Mouse (Mus musculus): ENCODE data around the gene Akt1.

The Akt1 gene

DNA sequence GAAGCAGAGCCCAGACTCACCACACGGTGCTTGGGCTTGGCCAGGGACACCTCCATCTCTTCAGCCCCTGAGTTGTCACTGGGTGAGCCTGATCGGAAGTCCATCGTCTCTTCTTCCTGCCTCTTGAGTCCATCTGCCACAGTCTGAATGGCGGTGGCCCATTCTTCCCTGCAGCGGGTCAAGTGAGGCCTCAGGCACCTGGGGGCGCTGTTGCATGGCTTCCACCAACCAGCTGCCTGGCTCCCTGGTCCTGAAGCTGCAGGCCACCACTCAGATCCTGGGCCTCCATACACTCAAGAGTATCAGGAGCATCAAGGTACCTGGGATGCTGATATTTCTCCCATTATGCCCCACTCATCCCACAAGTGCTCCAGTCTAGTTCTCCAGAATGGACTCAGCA, 15.6 kb downstream of the Akt1 start:
- DNase-seq, result peak; percentile 48

GRCm38 (mm10) chr12:112658619-112659018, 16.1 kb downstream of the Akt1 start:
- no peak for DNase-seq

DNA sequence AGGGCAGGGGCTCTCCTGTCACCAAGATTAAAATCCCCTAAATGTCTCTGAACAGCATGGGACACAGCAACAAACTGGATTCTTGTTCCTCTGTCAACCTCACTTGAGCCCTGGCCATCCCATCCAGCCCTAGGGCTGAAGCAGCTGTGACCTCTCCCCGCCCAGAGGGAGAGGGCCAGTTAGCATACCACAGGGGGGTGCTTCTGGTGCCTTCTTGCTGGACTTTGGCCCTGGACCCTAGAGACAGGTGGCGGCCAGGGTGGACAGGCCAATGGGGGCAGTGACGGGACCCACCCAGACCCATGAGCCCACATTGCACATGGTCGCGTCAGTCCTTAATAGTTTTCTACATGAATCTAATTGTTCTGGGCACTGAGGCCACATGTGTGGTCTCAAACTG, 20.6 kb downstream of the Akt1 start:
- no peak for DNase-seq

DNA sequence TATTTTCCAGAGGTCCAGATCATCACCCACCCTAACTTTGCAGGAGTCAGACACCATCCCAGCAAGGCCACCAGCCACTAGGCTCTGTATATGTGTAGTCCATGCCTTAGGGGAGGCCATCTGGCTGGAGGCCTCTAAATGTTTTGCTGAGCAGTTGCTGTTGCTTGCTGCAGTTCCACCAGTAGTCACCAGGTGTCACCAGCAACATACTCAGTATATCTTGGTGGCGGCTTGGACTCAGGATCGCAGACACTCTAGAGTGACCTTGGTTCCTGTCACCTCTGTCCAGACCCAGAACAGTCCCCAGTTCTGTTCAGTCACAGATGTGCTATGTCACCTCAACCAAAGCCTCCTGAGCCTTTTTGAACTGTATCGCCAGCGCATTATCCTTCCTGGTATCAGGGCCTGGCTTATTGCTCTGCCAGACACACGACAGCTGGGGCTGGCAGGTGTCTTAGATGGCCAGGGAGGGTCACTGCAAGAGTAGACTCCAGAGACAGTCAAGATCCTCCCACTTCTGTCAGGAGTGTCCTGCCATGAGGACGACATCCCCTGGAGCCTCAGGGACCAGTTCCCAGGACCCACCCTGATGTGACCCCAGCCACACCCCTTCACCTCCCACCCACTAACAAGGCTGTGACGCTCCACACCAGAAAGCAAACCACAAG, 21.4 kb downstream of the Akt1 start:
- DNase-seq, result peak; percentile 75

DNA sequence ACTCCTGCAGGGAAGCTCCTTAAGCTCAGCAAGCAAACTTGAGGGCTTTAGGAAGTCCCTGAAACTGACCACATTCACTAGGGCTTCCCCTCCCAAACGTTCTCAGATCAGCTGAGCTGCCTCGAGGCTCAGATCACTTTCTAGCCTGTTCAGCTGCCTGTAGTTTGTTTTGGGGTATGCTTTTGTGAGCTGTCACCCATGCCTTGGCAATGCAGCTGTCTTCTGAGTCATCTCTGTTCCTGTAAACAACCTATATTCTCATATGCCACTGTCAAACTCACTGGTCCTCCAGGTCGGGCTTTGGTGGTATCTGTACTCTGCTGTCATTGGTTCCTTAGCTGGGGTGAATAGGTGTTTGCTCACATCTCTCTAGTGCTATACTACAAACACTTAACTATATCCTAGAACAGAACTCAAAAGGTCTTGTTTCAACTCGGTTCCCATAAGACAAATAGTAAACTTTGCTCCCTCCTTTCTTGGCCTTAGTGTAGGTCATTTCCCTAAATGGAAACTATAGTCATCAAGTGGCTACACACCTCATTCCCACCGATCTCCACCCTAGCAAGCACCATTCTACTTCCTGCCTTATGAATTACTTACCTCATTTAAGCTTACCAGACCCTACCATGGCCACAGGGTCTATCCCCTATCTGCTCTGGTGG, 22.8 kb downstream of the Akt1 start:
- DNase-seq, result no peak

DNA sequence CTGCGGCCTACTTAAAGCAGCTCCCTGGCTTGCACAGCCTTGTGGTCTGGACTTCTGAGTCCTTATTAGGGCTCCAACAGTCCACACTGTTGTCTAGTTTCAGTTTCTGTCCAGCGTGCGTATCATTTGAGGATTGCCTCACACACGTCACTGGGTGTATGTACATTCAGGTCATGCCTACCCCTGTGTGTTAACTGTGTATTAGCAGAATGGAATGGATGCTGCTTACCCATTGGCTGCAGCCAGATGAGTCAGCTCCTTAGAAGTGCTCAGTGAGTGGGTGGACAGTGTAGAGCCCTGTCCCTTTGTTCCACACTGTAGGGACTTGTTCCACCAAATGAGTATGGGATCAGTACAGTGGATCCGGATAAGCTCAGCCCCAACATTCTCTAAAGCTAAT, 26.6 kb downstream of the Akt1 start:
- no peak for DNase-seq

- DNase-seq, result no peak
Observed at GRCm38 (mm10) chr12:112646139-112646538, 28.5 kb downstream of the Akt1 start.

DNA sequence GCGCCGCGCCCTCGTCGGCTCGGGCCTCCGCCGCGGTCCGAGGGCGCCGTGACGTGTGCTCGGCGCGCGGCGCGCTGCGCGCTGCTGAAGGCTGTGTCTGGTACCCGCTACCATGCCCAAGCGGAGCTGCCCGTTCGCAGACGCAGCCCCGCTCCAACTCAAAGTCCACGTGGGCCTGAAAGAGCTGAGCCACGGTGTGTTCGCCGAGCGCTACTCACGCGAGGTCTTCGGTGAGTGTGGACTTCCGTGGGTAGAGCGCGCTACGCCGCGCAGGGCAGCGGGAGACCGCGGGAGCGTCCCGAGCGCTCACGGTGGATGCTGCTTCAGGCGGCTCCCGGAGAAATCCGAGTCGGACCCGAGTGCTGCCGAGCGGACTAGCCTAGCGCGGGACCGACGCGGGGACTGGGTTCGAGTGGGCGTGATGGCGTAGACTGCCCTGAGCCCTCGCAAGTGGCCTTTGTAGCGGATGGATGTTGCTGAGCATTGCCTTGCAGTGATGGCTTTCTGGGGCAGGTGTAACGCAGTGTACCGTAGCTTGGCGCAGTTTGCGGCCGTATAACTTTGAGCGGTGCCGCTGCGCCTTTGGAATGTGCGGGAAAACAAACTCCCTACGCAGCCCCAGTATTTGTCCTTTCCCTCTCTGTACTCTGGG, 29.7 kb downstream of the Akt1 start:
- no peak for DNase-seq

DNA sequence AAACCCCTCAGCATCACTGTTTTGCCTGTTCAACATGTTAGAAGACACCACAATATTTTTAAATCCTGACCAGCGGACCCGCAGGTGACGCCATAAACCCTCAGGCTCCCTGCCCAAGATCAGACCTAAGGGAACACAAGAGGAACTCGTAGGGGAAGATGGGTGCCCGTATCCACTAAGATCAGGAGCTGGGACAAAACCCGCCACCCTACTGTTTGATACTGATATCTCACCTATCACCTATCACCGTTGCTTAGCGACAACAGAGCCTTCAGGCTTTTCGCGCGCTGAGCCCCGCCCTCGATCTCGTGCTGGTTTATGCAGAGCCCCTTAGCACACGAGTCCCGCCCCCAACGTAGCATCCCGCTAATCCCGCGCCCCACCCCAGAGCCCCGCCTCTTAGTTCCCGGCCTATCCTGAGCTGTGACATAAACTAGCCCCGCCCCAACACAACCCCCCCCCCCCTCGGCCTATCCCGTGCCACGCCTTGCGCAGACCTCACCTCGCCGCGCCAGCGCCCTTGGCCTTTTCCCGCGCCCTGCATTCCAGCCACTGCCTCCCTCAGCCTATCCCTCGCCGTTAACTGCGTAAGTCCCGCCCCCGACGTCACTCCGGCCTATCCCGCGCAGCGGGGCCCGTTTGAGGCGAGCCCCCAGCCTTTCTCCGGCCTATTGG, 30.4 kb downstream of the Akt1 start, which contains the start of gene Siva1:
Gene Siva1, plus strand, starts transcription at position 500 of the 675 bp plus-strand sequence.
- DNase-seq, result peak; percentile 96

- no peak for DNase-seq
Observed at GRCm38 (mm10) chr12:112643126-112643525, 31.6 kb downstream of the Akt1 start.

DNA sequence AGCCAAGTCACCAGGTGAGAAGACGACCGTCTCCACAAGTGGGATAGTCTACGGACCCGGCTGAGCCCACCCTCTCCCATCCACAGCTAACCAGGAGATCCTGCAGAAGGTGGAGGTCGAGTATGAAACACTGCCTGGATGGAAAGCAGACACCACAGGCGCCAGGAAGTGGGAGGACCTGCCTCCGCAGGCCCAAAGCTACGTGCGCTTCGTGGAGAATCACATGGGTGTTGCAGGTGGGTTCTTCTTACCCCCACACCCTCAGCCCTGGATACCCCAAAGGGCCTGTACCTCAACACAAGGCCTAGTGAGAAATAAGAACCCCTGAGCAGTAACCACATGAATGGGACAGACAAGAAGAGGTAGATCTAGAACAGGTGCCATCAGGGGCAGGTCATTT, 35.2 kb downstream of the Akt1 start:
- DNase-seq, result no peak

DNA sequence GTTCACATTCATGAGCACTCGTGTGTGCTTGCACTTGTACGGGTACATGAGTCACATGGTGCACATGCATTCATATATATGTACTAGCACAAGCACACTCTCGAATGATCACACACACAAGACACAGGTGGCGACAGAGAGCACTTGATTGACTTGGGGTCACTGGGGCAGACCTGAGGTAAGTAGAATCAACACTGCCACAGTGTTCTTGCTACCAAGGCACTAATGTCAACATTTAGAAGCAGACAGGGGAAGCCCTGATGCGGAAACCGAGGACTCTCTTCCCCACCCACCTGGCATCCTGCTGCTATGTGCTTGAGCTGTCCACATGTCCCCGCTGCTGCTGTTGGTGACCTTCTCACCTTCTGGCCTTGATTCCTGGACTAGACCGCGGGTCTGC, 41.0 kb downstream of the Akt1 start:
- DNase-seq, result no peak

- no peak for DNase-seq
Observed at GRCm38 (mm10) chr12:112632907-112633306, 41.8 kb downstream of the Akt1 start.

DNA sequence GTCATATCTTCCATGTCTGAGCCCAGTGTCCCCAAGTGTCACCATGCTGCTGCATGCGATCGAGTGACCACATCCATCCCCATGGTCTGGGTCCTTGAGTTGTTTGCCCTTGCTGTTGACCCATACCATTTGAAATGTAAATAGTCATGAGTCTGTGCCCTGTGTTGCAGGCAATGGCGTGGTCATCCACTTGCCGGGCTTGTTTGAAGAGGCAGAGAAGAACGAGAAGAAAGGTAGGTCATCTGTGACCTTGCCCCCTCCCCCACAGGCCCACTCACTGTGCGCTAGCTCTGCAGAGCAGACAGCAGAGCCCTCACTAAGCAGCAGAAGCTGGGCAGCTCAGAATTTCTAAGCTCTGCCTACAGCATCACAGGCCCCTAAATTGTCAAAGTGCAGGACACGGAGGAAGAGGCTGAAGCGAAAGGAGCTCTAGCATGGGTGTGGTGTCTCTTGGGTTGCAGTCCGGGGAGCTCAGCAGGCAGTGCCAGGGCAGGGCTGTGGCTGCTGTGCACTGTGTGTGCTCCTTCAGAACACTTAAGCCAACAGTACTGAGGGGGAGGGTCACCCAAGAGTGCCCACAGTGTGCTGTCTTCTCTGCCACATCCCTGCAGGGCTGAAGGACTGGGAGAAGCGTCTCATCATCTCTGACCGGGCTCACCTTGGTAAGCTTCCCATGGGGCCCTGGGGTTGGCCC, 42.5 kb downstream of the Akt1 start:
- no peak for DNase-seq

- DNase-seq, result no peak
Observed at GRCm38 (mm10) chr12:112631472-112631871, 43.2 kb downstream of the Akt1 start.

DNA sequence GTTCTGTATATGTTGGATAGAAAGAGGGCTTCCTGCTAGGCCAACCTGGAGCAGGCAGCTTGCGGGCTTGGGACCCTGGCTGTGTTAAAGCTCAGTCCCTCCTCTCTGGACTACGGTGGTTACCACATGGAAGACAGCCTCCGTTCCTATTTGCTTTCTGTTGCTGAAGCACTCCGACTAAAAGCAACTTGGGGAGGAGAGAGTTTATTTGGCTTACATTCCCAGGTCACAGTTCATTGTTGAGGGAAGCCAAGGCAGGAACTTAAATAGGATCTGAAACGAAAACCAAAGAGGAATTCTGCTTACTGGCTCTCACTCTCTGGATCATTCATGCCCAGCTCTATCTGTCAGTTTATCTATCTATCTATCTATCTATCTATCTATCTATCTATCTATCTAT, 43.9 kb downstream of the Akt1 start:
- no peak for DNase-seq

GRCm38 (mm10) chr12:112630029-112630428, 44.7 kb downstream of the Akt1 start:
- DNase-seq, result no peak

DNA sequence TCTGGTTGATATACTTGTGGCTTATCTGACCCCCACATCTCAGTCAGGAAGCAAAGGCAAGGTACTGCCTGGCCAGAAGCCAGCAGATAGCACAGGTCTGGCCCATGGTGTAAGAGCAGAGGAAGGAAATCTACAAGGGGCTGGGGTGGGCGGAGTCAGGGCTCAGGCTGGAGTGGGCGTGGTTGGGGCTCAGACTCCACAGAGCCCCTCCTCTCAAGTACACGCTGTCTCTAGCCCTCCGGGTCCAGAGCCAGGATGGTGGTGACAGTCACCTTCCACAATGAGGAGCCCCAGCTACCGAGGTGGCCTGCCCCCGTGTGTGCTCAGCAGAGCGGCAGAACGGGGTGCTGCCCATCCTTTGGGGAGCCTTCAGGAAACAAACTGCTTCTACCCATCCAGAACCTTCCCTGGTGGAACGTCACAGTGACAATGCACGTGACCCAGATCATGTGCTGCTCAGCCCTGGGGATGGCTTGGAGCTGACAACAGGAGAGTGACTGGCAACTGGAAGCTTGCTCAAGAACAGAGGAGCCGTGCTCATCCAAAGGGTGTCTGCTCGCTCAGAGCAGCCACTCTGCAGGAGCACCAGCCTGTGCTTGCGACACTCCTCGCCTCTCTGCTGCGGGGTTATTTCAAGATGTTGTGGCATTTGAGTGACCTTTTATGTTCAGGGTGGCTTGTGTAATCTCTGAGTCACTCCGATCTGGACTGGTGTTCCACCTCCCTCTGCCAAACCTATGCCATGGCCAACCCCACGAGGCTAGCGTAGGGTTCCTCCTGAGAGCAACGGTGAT, 45.6 kb downstream of the Akt1 start:
- DNase-seq, result no peak

- no peak for DNase-seq
Observed at GRCm38 (mm10) chr12:112628197-112628596, 46.5 kb downstream of the Akt1 start.

DNA sequence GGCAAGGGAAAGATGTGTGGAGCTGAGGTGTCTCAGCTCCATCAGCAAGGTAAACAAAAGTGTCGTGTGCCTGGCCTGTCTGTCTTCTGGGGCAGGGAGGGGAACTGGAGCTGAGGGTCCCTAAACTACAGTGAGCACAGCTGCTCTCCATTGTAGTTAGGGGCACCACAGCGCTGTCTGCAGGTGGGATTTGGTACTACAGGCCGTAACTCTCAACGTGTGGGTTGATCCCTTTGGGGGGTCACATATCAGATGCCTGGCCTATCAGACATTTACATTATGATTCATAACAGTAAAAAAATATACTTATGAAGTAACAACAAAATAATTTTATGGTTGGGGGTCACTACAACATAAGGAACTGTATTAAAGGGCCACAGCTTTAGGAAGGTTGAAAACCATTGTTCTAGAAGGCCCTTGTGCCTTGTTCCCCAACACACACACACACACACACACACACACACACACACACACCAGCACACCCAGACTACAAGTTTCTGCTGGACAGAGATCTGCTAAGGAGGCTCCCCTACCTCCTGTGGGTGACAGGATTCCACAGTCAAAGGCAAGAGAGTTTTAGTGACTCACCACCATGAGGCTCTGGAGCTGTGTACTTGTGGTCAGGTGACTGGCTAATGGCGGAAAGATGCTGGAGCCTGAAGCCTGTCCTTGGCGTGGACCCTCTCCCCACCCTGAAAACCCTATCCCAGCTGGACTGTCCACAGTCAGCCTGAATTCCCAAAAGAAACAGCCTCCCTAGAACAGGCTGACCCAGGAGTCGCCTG, 47.4 kb downstream of the Akt1 start:
- DNase-seq, result no peak

GRCm38 (mm10) chr12:112626455-112626854, 48.2 kb downstream of the Akt1 start:
- no peak for DNase-seq

Measured in right cerebral cortex, postnatal 25 days (tissue).